Mouse (Mus musculus) forebrain, embryonic 11.5 days (tissue): Measurements from ENCODE around the gene Naa80. TPM values are rescaled to one million over a fixed set of nuclear protein-coding genes. Genes with fewer than 3 reads are reported as not detected.
A peak's percentile ranks its signal among the peaks of the same experiment; 100 is the strongest.

ENCODE experiments used
- ATAC-seq: fragments of 200-750 bp; cut with Nextera tagmentation; replicated peaks from 2 replicates; pipeline ENCODE4 v1.8.0; 2017; ENCODE audit warnings: moderate TSS enrichment; ENCODE audit not compliant: low FRiP score
- DNase-seq: peaks from one replicate; pipeline ENCODE4 v3.0.0-alpha.2; 2017; ENCODE audit warnings: low spot score
- H3K27ac ChIP-seq: fragments of 300-500 bp; sonication (generic); 2 replicates; pipeline ENCODE4 v1.5.1; 2014; ENCODE audit warnings: low read depth, low read length
- H3K27me3 ChIP-seq: fragments of 300-500 bp; sonication (generic); 2 replicates; pipeline ENCODE4 v1.6.1; 2014; ENCODE audit warnings: mild to moderate bottlenecking, low read length, mixed read lengths; ENCODE audit not compliant: control insufficient read depth, insufficient read depth
- H3K36me3 ChIP-seq: fragments of 300-500 bp; sonication (generic); 2 replicates; pipeline ENCODE4 v1.6.1; 2014; ENCODE audit warnings: mild to moderate bottlenecking, low read length, moderate library complexity, mixed read lengths; ENCODE audit not compliant: control insufficient read depth, insufficient read depth
- H3K4me1 ChIP-seq: fragments of 300-500 bp; sonication (generic); replicated peaks from 2 replicates; pipeline ENCODE4 v1.6.1; 2014; ENCODE audit warnings: low read length, mixed read lengths; ENCODE audit not compliant: control insufficient read depth, insufficient read depth
- H3K4me2 ChIP-seq: fragments of 300-500 bp; sonication (generic); 2 replicates; pipeline ENCODE4 v1.6.1; 2014; ENCODE audit warnings: low read depth, mild to moderate bottlenecking, low read length, moderate library complexity, mixed read lengths; ENCODE audit not compliant: severe bottlenecking
- H3K4me3 ChIP-seq: fragments of 300-500 bp; sonication (generic); 2 replicates; pipeline ENCODE4 v1.5.1; 2014; ENCODE audit warnings: low read depth, low read length
- H3K9ac ChIP-seq: fragments of 300-500 bp; sonication (generic); 2 replicates; pipeline ENCODE4 v1.6.1; 2014; ENCODE audit warnings: low read length
- H3K9me3 ChIP-seq: fragments of 300-500 bp; sonication (generic); 2 replicates; pipeline ENCODE4 v1.6.1; 2016; ENCODE audit warnings: low read length, mixed read lengths; ENCODE audit not compliant: control insufficient read depth
- WGBS: fragments of 180-500 bp; shearing (Covaris S2); extraction: QIAGEN DNeasy Blood & Tissue Kit; methylation state at CpG from one replicate; pipeline ENCODE4 v1.1.7; 2014; 5-methylcytosine and 5-hydroxymethylcytosine counted together
- polyA plus RNA-seq: library from polyadenylated mRNA; unstranded; fragments of >200 nt; fragmentation: Nextera tagmentation; extraction: Ambion mirVana; gene quantifications from 2 replicates; pipeline ENCODE4 v1.2.1, GENCODE M21; 2014

The Naa80 gene
- polyA plus RNA-seq, 1 experiment from 2014 or later: 11.3 TPM

DNA sequence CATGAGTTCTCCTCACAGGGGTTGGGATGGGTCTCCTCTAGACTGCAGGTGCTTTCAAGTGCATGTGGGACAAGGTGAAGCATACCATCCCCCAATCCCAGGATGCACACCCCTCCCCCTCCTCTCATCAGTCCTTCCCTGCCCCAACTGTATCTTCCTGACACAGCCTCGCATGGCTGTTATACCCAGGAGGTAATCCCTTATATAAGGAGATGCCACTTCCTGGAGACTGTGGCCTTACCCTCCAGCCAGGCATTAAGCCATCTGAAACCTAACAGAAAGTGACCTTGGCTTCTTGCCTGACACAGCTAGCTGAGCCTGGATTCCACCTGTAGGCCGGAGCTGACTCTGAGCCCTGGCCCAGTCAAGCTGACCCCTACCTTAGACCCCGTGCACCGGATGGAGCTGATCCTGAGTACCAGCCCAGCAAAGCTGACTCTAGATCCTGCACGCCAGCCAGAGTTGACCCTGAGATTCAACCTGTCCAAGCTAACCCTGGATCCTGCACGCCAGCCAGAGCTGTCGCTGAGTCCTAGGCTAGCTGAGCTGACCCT is 3.9 kb downstream of the Naa80 start:
- DNase-seq (no peak), ATAC-seq (no peak)
- no peaks in the 10 kb centered on the region for H3K27me3 ChIP-seq
- H3K9me3 ChIP-seq: no peaks in the 10 kb centered on the region
- no peak overlapping the region for H3K4me2 ChIP-seq
- WGBS: 93% methylated on average over 7 of the region's 7 CpGs
- H3K36me3 ChIP-seq: no peaks in the 10 kb centered on the region
- no peak overlapping the region for H3K27ac ChIP-seq
- H3K4me3 ChIP-seq: no peak overlapping the region
- no peak overlapping the region for H3K9ac ChIP-seq
- peaks cover 12% of the 10 kb centered on the region for H3K4me1 ChIP-seq

DNA sequence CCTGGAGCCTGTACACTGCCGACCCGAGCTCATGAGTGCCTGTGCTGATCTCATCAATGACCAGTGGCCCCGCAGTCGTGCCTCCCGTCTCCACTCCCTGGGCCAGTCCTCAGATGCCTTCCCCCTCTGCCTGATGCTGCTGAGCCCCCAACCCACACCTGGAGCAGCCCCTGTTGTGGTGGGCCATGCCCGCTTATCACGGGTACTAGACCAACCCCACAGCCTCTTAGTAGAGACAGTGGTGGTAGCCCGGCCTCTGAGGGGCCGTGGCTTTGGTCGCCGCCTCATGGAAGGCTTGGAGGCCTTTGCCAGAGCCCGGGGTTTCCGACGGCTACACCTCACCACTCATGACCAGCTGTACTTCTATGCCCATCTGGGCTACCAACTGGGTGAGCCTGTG is 4.5 kb downstream of the Naa80 start:
- no peaks in the 10 kb centered on the region for H3K36me3 ChIP-seq
- H3K9ac ChIP-seq: no peak overlapping the region
- no peak overlapping the region for H3K4me2 ChIP-seq
- peaks cover 12% of the 10 kb centered on the region for H3K4me1 ChIP-seq
- DNase-seq (no peak), ATAC-seq (no peak)
- H3K27me3 ChIP-seq: no peaks in the 10 kb centered on the region
- WGBS: 92% methylated on average over 14 of the region's 14 CpGs
- H3K27ac ChIP-seq: no peak overlapping the region
- H3K9me3 ChIP-seq: no peaks in the 10 kb centered on the region
- no peak overlapping the region for H3K4me3 ChIP-seq

DNA sequence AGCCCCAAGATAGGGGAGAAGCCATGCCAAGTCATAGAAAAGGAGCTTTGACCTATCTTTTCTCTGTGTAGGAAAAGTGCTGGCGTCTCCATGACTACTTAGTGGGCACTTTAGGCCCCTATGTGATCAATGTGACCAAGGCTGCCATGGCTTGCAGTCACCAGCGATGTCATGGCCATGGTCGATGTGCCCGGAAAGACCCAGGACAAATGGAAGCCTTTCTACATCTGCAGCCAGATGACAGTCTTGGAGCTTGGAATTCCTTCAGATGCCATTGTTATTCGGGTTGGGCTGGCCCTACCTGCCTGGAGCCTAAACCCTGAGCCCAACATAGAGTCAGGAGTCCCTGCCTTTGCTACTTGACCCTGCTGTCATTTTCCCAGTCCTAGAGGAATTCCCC is 7.8 kb downstream of the Naa80 start:
- Histone ChIP-seq H3K4me2 (no peak overlapping the region), H3K36me3 (peaks cover 3% of the 10 kb centered on the region; the same call in 1 of the 2 replicates), H3K9ac (no peak overlapping the region), H3K27me3 (no peaks in the 10 kb centered on the region), H3K9me3 (no peaks in the 10 kb centered on the region), H3K4me1 (peaks cover 5% of the 10 kb centered on the region; the same call in 1 of the 2 replicates), H3K4me3 (no peak overlapping the region), H3K27ac (no peak overlapping the region)
- no peak for ATAC-seq
- DNase-seq: no peak
- 95% methylated on average over 5 of the region's 5 CpGs for WGBS

DNA sequence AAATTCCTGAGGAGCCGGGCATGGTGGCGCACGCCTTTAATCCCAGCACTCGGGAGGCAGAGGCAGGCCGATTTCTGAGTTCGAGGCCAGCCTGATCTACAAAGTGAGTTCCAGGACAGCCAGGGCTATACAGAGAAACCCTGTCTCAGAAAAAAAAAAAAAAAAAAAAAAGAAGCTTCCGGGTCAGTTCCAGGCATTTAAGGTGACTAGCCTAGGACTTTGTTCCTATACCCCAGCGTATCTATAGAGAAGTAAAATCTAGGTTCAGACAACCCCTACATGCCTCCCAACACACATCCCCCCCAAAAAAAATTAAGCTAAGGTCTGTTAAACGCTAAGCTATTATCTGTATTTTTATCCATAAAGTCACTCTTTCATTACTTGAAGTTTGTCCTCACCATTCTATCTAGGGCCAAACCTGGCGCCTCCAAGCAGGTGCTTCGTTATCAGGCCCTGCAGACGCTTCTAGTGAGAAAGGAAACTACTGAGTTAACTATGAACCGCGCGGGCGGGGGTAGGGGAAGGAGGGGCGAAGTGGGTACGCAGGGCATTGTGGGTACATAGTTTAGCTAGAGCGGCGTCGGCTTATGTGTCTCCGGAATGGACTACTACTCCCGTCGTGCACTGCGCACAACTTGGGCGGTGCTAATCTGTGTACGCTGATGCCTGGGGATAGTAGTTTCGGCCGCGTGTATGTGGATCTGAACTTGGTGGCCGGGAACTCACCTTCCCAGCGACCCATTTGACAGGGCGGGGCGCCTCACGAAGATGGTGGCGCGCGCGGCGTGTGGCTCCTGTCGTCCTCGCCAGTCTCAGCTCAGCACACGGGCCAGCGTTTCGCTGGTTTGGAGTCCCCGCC is 8.5 kb downstream of the Naa80 start, which contains the start of gene Ifrd2:
Gene Ifrd2, plus strand, starts transcription at position 669 of the 859 bp plus-strand sequence.
- Histone ChIP-seq H3K9me3 (no peaks in the 10 kb centered on the region), H3K36me3 (peaks cover 3% of the 10 kb centered on the region; the same call in 1 of the 2 replicates), H3K4me1 (peaks cover 3% of the 10 kb centered on the region; the same call in 1 of the 2 replicates), H3K27me3 (no peaks in the 10 kb centered on the region), H3K27ac (no peak within 1 kb of the TSS), H3K9ac (peak within 1 kb of the TSS; percentile 68), H3K4me2 (peak within 1 kb of the TSS; percentile 86), H3K4me3 (peak within 1 kb of the TSS; percentile 64)
- 13% methylated on average over 46 of the region's 46 CpGs for WGBS
- ATAC-seq (peak; percentile 98), DNase-seq (peak; percentile 97)

DNA sequence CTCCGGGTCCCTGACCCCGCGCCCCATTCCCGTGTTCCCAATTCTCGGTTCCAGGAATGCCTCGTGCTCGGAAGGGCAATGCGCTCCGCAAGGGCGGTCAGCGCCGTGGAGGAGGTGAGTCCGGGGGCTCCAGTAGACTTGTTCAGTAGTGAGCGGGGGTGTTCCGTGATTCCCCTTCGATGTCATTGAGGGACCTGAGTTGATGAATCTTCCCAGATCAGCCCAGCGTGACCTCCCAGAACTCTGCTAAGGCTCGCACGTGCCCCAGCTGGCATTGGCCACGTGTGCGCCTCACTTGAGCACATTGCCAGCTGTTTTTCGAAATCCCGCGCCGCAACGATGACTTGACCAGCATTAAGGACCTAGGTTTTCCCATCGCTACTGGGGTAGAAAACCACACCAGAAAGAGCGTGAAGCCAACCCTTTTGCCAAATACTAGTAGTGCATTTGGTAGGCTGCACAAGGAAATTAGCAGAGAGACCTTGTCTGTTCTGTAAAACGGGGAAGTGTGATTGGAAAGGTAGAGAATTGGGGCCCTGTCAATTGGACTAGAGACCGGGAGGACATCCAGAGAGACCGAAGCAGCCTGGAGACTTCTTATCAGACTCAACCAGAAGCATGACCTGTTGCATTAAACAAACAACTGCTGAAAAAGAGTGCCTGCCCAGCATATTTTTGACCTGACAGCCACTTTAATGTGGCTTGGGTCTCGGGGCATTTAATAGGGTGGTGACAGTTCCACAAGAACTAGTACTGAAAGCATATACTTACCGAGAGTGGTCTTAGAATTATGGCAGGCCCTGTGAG is 9.3 kb downstream of the Naa80 start:
- no peaks in the 10 kb centered on the region for H3K27me3 ChIP-seq
- H3K4me1 ChIP-seq: peaks cover 3% of the 10 kb centered on the region; the same call in 1 of the 2 replicates
- peaks cover 3% of the 10 kb centered on the region; the same call in 1 of the 2 replicates for H3K36me3 ChIP-seq
- peak overlapping the region; percentile 64 for H3K4me3 ChIP-seq
- H3K9me3 ChIP-seq: no peaks in the 10 kb centered on the region
- H3K9ac ChIP-seq: peak overlapping the region; percentile 68
- DNase-seq: no peak
- ATAC-seq: no peak
- H3K27ac ChIP-seq: no peak overlapping the region
- 5% methylated on average over 33 of the region's 33 CpGs for WGBS
- peak overlapping the region; percentile 86 for H3K4me2 ChIP-seq

DNA sequence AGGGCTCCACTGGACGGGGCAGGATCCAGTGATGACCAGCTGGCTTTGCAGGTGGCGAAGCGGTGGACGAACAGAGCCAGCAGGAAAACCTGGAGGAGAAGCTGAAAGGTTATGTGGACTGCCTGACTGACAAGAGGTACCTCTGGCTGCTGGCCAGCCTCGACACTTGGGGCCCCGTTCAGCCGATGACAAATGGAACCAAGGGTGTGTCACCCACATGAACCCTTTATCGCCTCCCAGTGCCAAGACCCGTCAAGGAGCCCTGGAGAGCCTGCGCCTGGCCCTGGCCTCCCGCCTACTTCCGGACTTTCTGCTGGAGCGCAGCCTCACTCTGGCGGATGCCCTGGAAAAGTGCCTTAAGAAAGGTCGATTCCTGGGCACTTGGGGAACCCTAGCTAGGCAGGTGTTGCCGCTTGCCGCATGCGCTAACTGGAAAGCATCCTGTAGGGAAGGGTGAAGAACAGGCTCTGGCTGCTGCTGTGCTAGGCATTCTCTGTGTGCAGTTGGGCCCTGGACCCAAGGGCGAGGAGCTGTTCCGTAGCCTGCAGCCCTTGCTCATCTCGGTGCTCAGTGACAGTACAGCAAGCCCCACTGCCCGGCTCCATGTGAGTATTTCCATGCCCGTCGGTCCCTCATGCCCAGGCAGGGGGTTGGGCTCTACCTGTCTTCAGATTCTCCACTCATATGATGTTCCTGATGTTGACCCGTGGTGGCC is 11.5 kb downstream of the Naa80 start:
- Histone ChIP-seq H3K4me1 (peaks cover 3% of the 10 kb centered on the region; the same call in 1 of the 2 replicates), H3K27me3 (no peaks in the 10 kb centered on the region), H3K4me2 (no peak overlapping the region), H3K4me3 (no peak overlapping the region), H3K36me3 (peaks cover 3% of the 10 kb centered on the region; the same call in 1 of the 2 replicates), H3K9me3 (no peaks in the 10 kb centered on the region), H3K9ac (no peak overlapping the region), H3K27ac (no peak overlapping the region)
- ATAC-seq: no peak
- DNase-seq: no peak
- WGBS: 93% methylated on average over 25 of the region's 25 CpGs

DNA sequence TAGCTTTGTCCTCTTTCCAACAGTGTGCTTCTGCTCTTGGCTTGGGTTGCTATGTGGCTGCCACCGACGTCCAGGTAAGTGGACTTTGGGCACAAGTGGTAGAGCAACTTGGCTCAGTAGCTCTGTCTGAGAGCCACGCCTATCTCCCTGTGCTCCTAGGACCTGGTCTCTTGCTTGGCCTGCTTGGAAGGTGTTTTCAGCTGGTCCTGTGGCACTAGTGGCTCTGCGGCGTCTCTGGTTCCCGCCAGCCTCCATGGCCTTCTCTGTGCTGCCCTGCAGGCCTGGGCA is 12.0 kb downstream of the Naa80 start:
- H3K4me3 ChIP-seq: no peak overlapping the region
- WGBS: 96% methylated on average over 6 of the region's 6 CpGs
- no peaks in the 10 kb centered on the region for H3K27me3 ChIP-seq
- no peak overlapping the region for H3K27ac ChIP-seq
- peaks cover 3% of the 10 kb centered on the region; the same call in 1 of the 2 replicates for H3K36me3 ChIP-seq
- no peak overlapping the region for H3K4me2 ChIP-seq
- no peak for ATAC-seq
- no peak for DNase-seq
- no peaks in the 10 kb centered on the region for H3K9me3 ChIP-seq
- H3K9ac ChIP-seq: no peak overlapping the region
- H3K4me1 ChIP-seq: peaks cover 3% of the 10 kb centered on the region; the same call in 1 of the 2 replicates
